Mouse (Mus musculus): ENCODE data around the gene Mapk8. TPM values are rescaled to one million over a fixed set of nuclear protein-coding genes. Genes with fewer than 3 reads are reported as not detected.

The Mapk8 gene
- total and polyA plus RNA-seq, 3 experiments = 6.9 to 42.2 (median 31.9) TPM

DNA sequence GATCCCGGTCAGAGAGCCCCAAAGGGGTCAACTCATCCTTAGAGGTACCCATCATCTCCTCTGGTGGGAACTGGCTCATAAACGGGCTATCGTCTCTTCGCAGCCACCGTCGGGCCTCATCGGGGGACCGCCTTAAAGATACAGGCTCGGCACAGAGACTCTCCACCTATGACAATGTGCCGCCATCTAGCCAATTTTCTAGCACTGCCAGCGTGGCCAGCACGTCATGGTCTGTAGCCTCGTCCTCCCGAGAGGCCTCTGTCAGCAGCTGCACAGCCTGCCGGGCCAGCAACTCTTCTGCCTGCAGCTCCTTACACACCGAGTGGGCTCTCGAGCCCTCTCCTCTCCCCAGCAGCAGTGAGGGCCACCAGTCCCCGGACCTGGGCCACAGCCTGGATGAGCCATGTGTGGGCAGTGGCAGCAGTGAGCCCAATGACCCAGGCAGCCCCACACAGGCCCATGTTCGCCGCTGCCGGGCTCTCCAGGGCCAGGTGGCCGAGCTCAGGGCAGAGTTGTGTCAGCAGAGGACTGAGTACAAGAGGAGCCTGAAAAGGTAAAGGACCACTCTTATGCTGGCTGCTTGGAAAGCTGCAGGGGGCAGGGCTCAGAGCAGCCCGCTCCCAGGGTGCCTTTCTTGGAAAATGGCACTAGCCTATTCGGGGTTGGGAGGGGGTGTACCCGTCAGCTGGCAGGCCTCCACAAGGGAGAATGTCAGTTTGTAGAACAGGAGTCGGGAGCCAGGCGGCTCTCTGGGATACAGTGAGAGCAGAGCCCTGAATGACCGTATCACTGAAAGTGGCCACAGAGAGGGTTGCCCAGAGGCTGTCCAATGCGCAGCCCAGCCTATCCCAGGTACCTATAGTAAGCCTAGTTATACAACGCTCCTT, 79.8 kb downstream of the Mapk8 start:
- Histone ChIP-seq H3K9me3 (replicated peaks) (peaks cover 33% of the 10 kb centered on the region), H3K36me3 (replicated peaks) (no peaks in the 10 kb centered on the region), H3K27me3 (ENCODE audit: insufficient read depth, low read length) (no peaks in the 10 kb centered on the region), H3K4me3 (ENCODE audit: low read depth, low read length) (no peak overlapping the region), H3K4me1 (ENCODE audit: insufficient read depth, low read depth, low read length) (no peaks in the 10 kb centered on the region)
- ATAC-seq (ENCODE audit: extremely low read depth, insufficient number of reproducible peaks, low FRiP score, poor library complexity, severe bottlenecking) (no peak), DNase-seq (ENCODE audit: low spot score) (no peak)
- no peak for TF ChIP-seq GATA2 (IDR thresholded peaks at IDR 0.05; ENCODE audit: borderline replicate concordance, low read depth, low read length)
- no peak for TF ChIP-seq TAL1 (conservative IDR thresholded peaks at IDR 0.05; ENCODE audit: low read depth, low read length)
- no peak for TF ChIP-seq GATA1 (IDR thresholded peaks at IDR 0.05; ENCODE audit: borderline replicate concordance, low read length)
- TF ChIP-seq POLR2AphosphoS5 (IDR thresholded peaks at IDR 0.05; ENCODE audit: insufficient replicate concordance, low read depth, low read length) = no peak
- no peak for TF ChIP-seq CTCF (IDR thresholded peaks at IDR 0.05; ENCODE audit: low read depth, low read length)

DNA sequence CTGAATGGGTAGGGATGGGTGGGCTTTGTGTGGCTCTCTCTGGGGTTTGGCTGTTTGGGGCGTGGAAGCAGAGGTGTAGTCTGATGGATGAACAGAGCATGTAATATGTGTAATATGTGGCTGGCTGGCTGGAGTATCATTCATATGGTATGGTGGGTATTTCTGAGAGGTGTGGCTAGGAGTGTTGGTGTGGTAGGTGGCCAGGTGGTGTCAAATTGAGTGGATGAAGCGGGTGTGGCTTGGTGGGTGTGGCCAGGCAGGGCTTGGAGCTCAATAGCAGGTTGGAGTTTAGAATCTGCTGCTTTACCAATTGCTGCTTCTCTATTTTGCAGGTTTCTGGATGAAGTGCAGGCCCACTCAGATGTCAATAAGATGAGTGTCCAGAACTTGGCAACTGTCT, 82.9 kb downstream of the Mapk8 start:
- TF ChIP-seq GATA1 (IDR thresholded peaks at IDR 0.05; ENCODE audit: borderline replicate concordance, low read length) (no peak), TAL1 (conservative IDR thresholded peaks at IDR 0.05; ENCODE audit: low read depth, low read length) (no peak), CTCF (IDR thresholded peaks at IDR 0.05; ENCODE audit: low read depth, low read length) (no peak), POLR2AphosphoS5 (IDR thresholded peaks at IDR 0.05; ENCODE audit: insufficient replicate concordance, low read depth, low read length) (no peak), GATA2 (IDR thresholded peaks at IDR 0.05; ENCODE audit: borderline replicate concordance, low read depth, low read length) (no peak)
- H3K4me1 ChIP-seq (ENCODE audit: insufficient read depth, low read depth, low read length) = no peaks in the 10 kb centered on the region
- no peaks in the 10 kb centered on the region for H3K36me3 ChIP-seq (replicated peaks)
- DNase-seq (ENCODE audit: low spot score) (no peak), ATAC-seq (ENCODE audit: extremely low read depth, insufficient number of reproducible peaks, low FRiP score, poor library complexity, severe bottlenecking) (no peak)
- peaks cover 62% of the 10 kb centered on the region for H3K9me3 ChIP-seq (replicated peaks)
- no peaks in the 10 kb centered on the region for H3K27me3 ChIP-seq (ENCODE audit: insufficient read depth, low read length)
- no peak overlapping the region for H3K4me3 ChIP-seq (ENCODE audit: low read depth, low read length)

DNA sequence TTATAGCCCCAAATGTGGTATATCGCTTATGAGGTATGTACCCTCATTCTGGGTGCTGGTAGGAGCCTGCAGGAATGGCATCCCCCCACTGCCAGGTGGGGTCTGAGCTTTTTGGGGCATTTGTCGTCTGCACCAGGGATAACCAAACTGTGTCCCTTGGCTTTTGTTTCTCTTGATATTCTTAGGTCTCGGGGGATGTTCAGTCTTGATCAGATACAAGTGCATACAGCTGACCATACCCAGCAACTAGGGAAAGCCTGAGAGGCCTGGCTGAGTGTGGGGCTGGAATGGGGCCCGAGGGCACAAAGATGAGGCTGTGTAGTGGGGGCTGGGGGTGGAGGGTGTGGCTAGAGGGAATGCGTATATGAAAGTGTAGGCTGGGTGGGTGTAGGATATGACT, 83.3 kb downstream of the Mapk8 start:
- Histone ChIP-seq H3K27me3 (ENCODE audit: insufficient read depth, low read length) (no peaks in the 10 kb centered on the region), H3K9me3 (replicated peaks) (peaks cover 67% of the 10 kb centered on the region), H3K4me3 (ENCODE audit: low read depth, low read length) (no peak overlapping the region), H3K36me3 (replicated peaks) (no peaks in the 10 kb centered on the region), H3K4me1 (ENCODE audit: insufficient read depth, low read depth, low read length) (no peaks in the 10 kb centered on the region)
- no peak for ATAC-seq (ENCODE audit: extremely low read depth, insufficient number of reproducible peaks, low FRiP score, poor library complexity, severe bottlenecking)
- DNase-seq (ENCODE audit: low spot score) = no peak
- TF ChIP-seq GATA2 (IDR thresholded peaks at IDR 0.05; ENCODE audit: borderline replicate concordance, low read depth, low read length) (no peak), TAL1 (conservative IDR thresholded peaks at IDR 0.05; ENCODE audit: low read depth, low read length) (no peak), POLR2AphosphoS5 (IDR thresholded peaks at IDR 0.05; ENCODE audit: insufficient replicate concordance, low read depth, low read length) (no peak), CTCF (IDR thresholded peaks at IDR 0.05; ENCODE audit: low read depth, low read length) (no peak), GATA1 (IDR thresholded peaks at IDR 0.05; ENCODE audit: borderline replicate concordance, low read length) (no peak)

DNA sequence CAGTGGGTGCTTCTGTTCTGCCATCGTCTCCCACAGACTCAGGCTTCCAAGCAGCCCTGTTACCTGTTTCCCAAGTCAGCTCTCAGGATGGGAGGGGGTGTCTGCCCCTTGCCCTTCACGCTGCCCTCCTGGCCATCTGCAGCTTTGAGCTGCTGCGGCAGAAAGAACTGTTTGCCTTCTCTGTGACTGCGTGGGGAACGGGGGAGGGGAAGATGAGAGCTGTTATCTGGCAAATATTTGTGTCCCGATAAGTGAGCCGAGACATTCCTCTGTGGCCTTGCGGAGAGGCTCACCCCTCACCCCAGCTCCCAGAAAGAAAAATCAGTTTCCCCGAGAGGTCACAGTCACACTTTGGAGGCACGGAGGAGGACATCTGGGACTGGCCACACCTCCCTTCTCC, 84.2 kb downstream of the Mapk8 start:
- TF ChIP-seq TAL1 (conservative IDR thresholded peaks at IDR 0.05; ENCODE audit: low read depth, low read length) (no peak), GATA2 (IDR thresholded peaks at IDR 0.05; ENCODE audit: borderline replicate concordance, low read depth, low read length) (no peak), CTCF (IDR thresholded peaks at IDR 0.05; ENCODE audit: low read depth, low read length) (no peak), POLR2AphosphoS5 (IDR thresholded peaks at IDR 0.05; ENCODE audit: insufficient replicate concordance, low read depth, low read length) (no peak), GATA1 (IDR thresholded peaks at IDR 0.05; ENCODE audit: borderline replicate concordance, low read length) (no peak)
- H3K4me3 ChIP-seq (ENCODE audit: low read depth, low read length) = no peak overlapping the region
- H3K36me3 ChIP-seq (replicated peaks) = no peaks in the 10 kb centered on the region
- no peaks in the 10 kb centered on the region for H3K4me1 ChIP-seq (ENCODE audit: insufficient read depth, low read depth, low read length)
- H3K27me3 ChIP-seq (ENCODE audit: insufficient read depth, low read length) = no peaks in the 10 kb centered on the region
- H3K9me3 ChIP-seq (replicated peaks) = peaks cover 75% of the 10 kb centered on the region
- ATAC-seq (ENCODE audit: extremely low read depth, insufficient number of reproducible peaks, low FRiP score, poor library complexity, severe bottlenecking) = no peak
- DNase-seq (ENCODE audit: low spot score) = no peak

DNA sequence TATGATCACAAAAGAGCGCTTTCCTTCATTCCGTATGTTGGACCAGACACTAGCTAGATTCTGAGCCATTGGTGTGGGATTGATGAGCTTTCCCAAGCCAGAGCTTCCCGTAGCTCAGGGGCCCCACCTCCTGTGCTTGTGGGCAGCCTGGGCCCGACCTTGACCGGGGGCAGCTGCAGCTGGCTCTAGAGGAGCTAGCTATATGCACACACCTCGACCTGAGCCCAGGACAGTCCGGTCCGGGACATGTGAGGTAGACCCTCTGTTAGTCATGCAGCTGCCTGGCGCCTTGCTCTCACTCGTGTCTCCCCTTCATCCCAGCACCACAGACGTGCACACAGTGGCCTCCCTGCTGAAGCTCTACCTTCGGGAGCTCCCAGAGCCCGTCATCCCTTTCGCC, 84.8 kb downstream of the Mapk8 start:
- no peak for ATAC-seq (ENCODE audit: extremely low read depth, insufficient number of reproducible peaks, low FRiP score, poor library complexity, severe bottlenecking)

DNA sequence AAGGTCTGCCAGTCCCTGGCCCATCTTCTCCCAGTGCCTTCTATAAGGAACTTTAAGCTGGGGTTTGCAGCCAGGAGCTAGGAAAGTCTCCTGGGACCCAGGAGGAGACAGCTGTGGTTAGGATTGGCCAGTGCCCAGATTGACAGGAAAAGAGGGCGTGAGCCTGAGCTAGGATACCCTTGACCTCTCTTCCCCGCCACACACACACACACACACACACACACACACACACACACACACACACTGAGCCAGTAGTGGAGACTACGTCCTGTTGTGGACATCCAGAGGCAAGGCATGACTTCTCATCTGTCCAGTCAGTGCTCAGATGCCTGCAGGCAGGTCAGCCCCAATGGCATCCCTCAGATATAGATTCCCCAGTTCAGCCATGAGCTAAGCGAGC, 85.4 kb downstream of the Mapk8 start:
- Histone ChIP-seq H3K36me3 (replicated peaks) (no peaks in the 10 kb centered on the region), H3K4me3 (ENCODE audit: low read depth, low read length) (no peak overlapping the region), H3K4me1 (ENCODE audit: insufficient read depth, low read depth, low read length) (no peaks in the 10 kb centered on the region), H3K9me3 (replicated peaks) (peaks cover 73% of the 10 kb centered on the region), H3K27me3 (ENCODE audit: insufficient read depth, low read length) (no peaks in the 10 kb centered on the region)
- DNase-seq (ENCODE audit: low spot score) = no peak
- no peak for TF ChIP-seq POLR2AphosphoS5 (IDR thresholded peaks at IDR 0.05; ENCODE audit: insufficient replicate concordance, low read depth, low read length)
- TF ChIP-seq TAL1 (conservative IDR thresholded peaks at IDR 0.05; ENCODE audit: low read depth, low read length) = no peak
- TF ChIP-seq GATA2 (IDR thresholded peaks at IDR 0.05; ENCODE audit: borderline replicate concordance, low read depth, low read length) = no peak
- no peak for TF ChIP-seq GATA1 (IDR thresholded peaks at IDR 0.05; ENCODE audit: borderline replicate concordance, low read length)
- no peak for TF ChIP-seq CTCF (IDR thresholded peaks at IDR 0.05; ENCODE audit: low read depth, low read length)
- ATAC-seq (ENCODE audit: extremely low read depth, insufficient number of reproducible peaks, low FRiP score, poor library complexity, severe bottlenecking) = no peak

More for the DNA sequence above, 84.8 kb downstream of the Mapk8 start:
- no peaks in the 10 kb centered on the region for H3K27me3 ChIP-seq (ENCODE audit: insufficient read depth, low read length)
- TF ChIP-seq CTCF (IDR thresholded peaks at IDR 0.05; ENCODE audit: low read depth, low read length) (no peak), TAL1 (conservative IDR thresholded peaks at IDR 0.05; ENCODE audit: low read depth, low read length) (no peak), GATA2 (IDR thresholded peaks at IDR 0.05; ENCODE audit: borderline replicate concordance, low read depth, low read length) (no peak), GATA1 (IDR thresholded peaks at IDR 0.05; ENCODE audit: borderline replicate concordance, low read length) (no peak), POLR2AphosphoS5 (IDR thresholded peaks at IDR 0.05; ENCODE audit: insufficient replicate concordance, low read depth, low read length) (no peak)
- peaks cover 75% of the 10 kb centered on the region for H3K9me3 ChIP-seq (replicated peaks)
- no peak for DNase-seq (ENCODE audit: low spot score)
- no peaks in the 10 kb centered on the region for H3K4me1 ChIP-seq (ENCODE audit: insufficient read depth, low read depth, low read length)
- H3K4me3 ChIP-seq (ENCODE audit: low read depth, low read length) = no peak overlapping the region
- H3K36me3 ChIP-seq (replicated peaks) = no peaks in the 10 kb centered on the region

Measured in G1E (cell line).